Mouse (Mus musculus): Measurements from ENCODE around the gene Tsacc. TPM values are rescaled to one million over a fixed set of nuclear protein-coding genes. Genes with fewer than 3 reads are reported as not detected.
A peak's percentile ranks its signal among the peaks of the same experiment; 100 is the strongest.
"Not testable (repeated sequence)": the region's sequence is repeated elsewhere in the genome, so short reads cannot be mapped to it uniquely, and the experiment has no call there.

Gene Tsacc
- polyA plus RNA-seq, 1 experiment: 19.8 TPM

DNA sequence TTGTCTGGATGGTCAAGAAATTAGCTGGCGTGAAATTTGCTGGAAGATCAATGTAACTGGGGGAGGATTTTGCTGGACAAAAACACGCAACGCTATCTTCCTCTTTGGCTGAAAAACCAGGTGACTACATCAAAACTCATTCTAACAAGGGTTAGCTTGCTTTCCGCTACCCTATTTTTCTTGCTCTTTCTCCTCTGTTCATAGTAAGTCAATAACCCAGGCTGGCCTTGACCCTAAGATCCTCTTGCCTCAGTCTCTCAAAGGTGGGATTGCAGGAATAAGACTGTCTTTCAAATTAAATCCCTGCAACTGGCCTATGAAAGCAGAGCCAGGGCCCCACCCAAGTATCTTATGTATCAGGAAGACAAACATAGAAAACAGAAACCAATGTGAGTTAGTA is 9.7 kb downstream of the Tsacc start, which contains the start of gene Gm38392:
Gene Gm38392 (minus strand): TSS at position 101 of the 400 bp plus-strand sequence.
- Histone ChIP-seq H3K4me3 (ENCODE audit: low read depth, low read length) (no peak within 1 kb of the TSS), H3K9ac (ENCODE audit: low read depth, poor library complexity, severe bottlenecking) (peak within 1 kb of the TSS; percentile 45; the same call in 1 of the 2 replicates), H3K9me3 (replicated peaks; ENCODE audit: control insufficient read depth, insufficient read depth, low read length, poor library complexity, severe bottlenecking) (no peaks in the 10 kb centered on the region), H3K36me3 (ENCODE audit: control insufficient read depth, insufficient read depth, low read length, poor library complexity, severe bottlenecking) (no peaks in the 10 kb centered on the region), H3K27me3 (ENCODE audit: control insufficient read depth, insufficient read depth, low read length, poor library complexity, severe bottlenecking) (no peaks in the 10 kb centered on the region), H3K27ac (ENCODE audit: insufficient read depth, low read length) (peak within 1 kb of the TSS; percentile 84), H3K4me1 (ENCODE audit: control insufficient read depth, insufficient read depth, low read length) (peaks cover 14% of the 10 kb centered on the region)
- no peak for TF ChIP-seq CTCF (IDR thresholded peaks at IDR 0.05; ENCODE audit: low read depth, low read length)
- no peak for TF ChIP-seq POLR2A (IDR thresholded peaks at IDR 0.05; ENCODE audit: insufficient read depth, low read length)
- no peak for TF ChIP-seq EP300 (IDR thresholded peaks at IDR 0.05; ENCODE audit: insufficient read depth, low read depth, low read length)

DNA sequence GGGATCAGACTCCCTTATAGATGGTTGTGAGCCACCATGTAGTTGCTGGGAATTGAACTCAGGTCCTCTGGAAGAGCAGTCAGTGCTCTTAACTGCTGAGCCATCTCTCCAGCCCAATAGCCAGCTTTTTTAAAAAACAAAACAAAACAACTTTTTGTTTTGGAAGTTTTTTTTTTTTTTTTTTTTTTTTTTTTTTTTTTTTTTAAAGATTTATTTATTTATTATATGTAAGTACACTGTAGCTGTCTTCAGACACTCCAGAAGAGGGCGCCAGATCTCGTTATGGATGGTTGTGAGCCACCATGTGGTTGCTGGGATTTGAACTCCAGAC is 11.3 kb downstream of the Tsacc start:
- not testable (repeated sequence) for H3K27me3 ChIP-seq (ENCODE audit: control insufficient read depth, insufficient read depth, low read length, poor library complexity, severe bottlenecking); H3K36me3 ChIP-seq (ENCODE audit: control insufficient read depth, insufficient read depth, low read length, poor library complexity, severe bottlenecking); H3K4me3 ChIP-seq (ENCODE audit: low read depth, low read length); H3K9me3 ChIP-seq (replicated peaks; ENCODE audit: control insufficient read depth, insufficient read depth, low read length, poor library complexity, severe bottlenecking)
- peak overlapping the region; percentile 87 for H3K27ac ChIP-seq (ENCODE audit: insufficient read depth, low read length)
- H3K9ac ChIP-seq (ENCODE audit: low read depth, poor library complexity, severe bottlenecking): peak overlapping the region; percentile 7; the same call in 1 of the 2 replicates
- peaks cover 17% of the 10 kb centered on the region for H3K4me1 ChIP-seq (ENCODE audit: control insufficient read depth, insufficient read depth, low read length)

DNA sequence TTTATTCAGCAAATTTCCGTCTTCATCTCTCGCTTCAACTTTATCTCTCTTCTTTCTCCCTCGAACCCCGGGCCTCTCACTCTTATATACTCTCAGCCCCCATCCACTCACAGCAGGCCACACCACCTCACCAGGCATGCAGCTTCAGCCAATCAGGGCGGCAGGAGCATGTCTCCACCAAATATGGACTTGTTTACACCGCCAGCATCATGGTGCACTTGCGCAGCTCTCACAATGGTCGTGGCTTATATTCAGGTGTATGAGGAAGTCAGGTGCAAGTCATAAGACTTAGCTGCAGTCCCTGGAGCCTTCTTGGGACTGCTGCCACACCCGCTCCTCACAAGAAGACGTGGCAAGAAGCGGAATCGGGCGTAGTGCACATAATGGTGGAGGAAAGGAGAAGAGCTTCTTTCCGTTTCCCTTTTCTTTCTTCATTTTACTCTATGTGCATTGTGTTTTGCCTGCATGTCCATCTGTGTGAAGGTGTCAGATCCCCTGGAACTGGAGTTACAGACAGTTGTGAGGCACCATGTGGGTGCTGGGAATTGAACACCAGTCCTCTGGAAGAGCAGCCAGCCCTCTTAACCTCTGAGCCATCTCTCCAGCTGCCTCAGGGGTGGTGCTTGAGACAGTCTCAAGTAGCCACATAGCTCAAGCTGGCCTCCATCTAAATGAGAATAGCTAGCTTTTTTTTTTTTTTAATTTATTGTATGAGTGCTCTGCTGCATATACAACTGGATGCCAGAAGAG is 11.8 kb downstream of the Tsacc start:
- not testable (repeated sequence) for H3K36me3 ChIP-seq (ENCODE audit: control insufficient read depth, insufficient read depth, low read length, poor library complexity, severe bottlenecking); H3K4me3 ChIP-seq (ENCODE audit: low read depth, low read length); H3K27me3 ChIP-seq (ENCODE audit: control insufficient read depth, insufficient read depth, low read length, poor library complexity, severe bottlenecking); H3K9me3 ChIP-seq (replicated peaks; ENCODE audit: control insufficient read depth, insufficient read depth, low read length, poor library complexity, severe bottlenecking)
- peak; percentile 71 for TF ChIP-seq EP300 (IDR thresholded peaks at IDR 0.05; ENCODE audit: insufficient read depth, low read depth, low read length)
- peaks cover 21% of the 10 kb centered on the region for H3K4me1 ChIP-seq (ENCODE audit: control insufficient read depth, insufficient read depth, low read length)
- H3K27ac ChIP-seq (ENCODE audit: insufficient read depth, low read length): peak overlapping the region; percentile 87
- H3K9ac ChIP-seq (ENCODE audit: low read depth, poor library complexity, severe bottlenecking): peak overlapping the region; percentile 13; the same call in 1 of the 2 replicates

DNA sequence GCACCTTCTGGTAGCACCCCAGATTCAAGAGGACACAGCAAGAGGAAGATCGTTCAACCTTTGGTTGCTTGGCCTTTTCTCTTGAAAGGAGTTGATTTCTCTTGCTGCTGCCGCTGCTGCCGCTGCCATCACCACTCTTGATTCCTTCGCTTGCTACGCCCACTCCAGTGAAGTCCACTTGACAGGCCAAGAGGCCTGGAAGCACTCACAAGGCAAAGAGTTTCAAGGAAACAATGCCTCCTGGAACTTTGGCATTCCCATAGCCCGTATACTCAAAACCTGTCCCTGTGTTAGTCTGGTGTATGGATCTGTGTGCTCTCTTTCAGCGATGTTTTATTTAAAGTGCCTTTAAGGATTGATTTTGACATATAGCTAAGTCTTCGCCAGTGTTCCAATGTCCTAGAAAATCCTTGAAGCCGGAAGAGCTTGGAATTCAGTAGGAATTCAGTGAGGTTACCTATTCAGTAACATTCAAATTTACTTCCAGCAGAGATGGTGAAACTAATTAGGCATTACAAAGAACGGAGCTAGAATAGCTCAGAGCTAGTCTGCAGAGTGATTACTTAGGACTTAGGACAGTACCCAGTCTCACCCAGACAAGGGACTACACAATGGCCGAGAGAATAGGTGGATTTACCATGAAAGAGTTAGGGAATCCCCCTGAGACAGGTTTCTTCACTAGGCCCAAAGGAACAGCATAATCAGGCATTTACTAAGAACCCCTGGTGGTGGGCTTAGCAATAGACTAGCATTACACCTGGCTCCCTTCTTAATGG is 15.5 kb downstream of the Tsacc start:
- H3K4me3 ChIP-seq (ENCODE audit: low read depth, low read length); H3K9me3 ChIP-seq (replicated peaks; ENCODE audit: control insufficient read depth, insufficient read depth, low read length, poor library complexity, severe bottlenecking); H3K36me3 ChIP-seq (ENCODE audit: control insufficient read depth, insufficient read depth, low read length, poor library complexity, severe bottlenecking); H3K27me3 ChIP-seq (ENCODE audit: control insufficient read depth, insufficient read depth, low read length, poor library complexity, severe bottlenecking): not testable (repeated sequence)
- TF ChIP-seq EP300 (IDR thresholded peaks at IDR 0.05; ENCODE audit: insufficient read depth, low read depth, low read length): 0 out of 2 replicates have a peak, but pooled peaks have one; percentile 57
- Histone ChIP-seq H3K4me1 (ENCODE audit: control insufficient read depth, insufficient read depth, low read length) (peaks cover 17% of the 10 kb centered on the region), H3K9ac (ENCODE audit: low read depth, poor library complexity, severe bottlenecking) (peak overlapping the region; percentile 46; the same call in 1 of the 2 replicates), H3K27ac (ENCODE audit: insufficient read depth, low read length) (peak overlapping the region; percentile 96)

DNA sequence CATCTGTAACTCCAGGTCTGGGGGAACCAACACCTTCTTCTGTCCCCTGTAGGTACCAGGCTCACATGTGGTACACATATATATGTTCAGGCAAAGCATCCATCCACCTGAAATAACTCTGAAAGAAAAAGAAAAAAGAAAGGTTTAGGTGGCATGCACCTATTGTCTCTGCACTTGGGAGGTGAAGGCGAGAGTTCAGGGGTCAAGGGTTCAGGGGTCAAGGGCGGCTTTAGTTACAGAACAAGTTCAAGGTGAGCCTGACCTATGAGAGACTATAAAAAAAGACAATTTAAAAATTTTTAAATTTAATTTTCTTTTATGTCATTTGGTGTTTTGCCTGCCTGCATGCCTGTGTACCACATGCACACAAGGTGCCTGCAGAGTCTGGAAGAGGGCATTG is 16.8 kb downstream of the Tsacc start:
- Histone ChIP-seq H3K4me1 (ENCODE audit: control insufficient read depth, insufficient read depth, low read length) (peaks cover 17% of the 10 kb centered on the region), H3K36me3 (ENCODE audit: control insufficient read depth, insufficient read depth, low read length, poor library complexity, severe bottlenecking) (no peaks in the 10 kb centered on the region), H3K27ac (ENCODE audit: insufficient read depth, low read length) (no peak overlapping the region), H3K9ac (ENCODE audit: low read depth, poor library complexity, severe bottlenecking) (no peak overlapping the region), H3K27me3 (ENCODE audit: control insufficient read depth, insufficient read depth, low read length, poor library complexity, severe bottlenecking) (no peaks in the 10 kb centered on the region), H3K4me3 (ENCODE audit: low read depth, low read length) (no peak overlapping the region), H3K9me3 (replicated peaks; ENCODE audit: control insufficient read depth, insufficient read depth, low read length, poor library complexity, severe bottlenecking) (no peaks in the 10 kb centered on the region)
- TF ChIP-seq POLR2A (IDR thresholded peaks at IDR 0.05; ENCODE audit: insufficient read depth, low read length): no peak
- TF ChIP-seq EP300 (IDR thresholded peaks at IDR 0.05; ENCODE audit: insufficient read depth, low read depth, low read length): peak; percentile 92

DNA sequence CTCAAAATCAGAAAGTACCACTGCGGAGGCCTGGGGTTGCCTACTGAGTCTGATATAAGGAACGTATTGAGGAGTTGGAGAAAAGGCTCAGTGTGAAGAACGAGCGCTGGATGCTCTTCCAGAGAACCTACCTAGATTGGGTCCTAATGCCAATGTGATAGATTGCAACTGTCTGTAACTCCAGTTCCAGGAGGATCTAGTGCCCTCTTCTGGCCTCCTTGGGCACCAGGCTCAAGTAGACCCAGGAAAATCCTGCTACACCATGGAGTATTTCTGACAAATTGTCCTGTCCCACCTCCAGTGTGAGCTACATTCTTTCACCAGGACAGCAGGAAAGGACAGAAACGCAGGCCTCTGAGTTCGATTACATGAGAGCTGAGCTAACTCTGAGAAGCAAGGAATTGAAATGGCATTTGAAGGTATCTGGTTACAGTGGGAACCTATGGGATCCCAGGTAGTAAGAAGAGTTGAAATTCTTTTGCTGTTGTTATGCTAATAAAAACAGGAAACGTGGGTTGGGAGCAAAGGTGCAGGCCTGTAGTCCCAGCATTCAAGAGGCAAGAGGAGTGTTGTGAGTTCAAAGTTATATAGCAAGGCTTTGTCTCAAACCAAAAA is 20.2 kb downstream of the Tsacc start:
- TF ChIP-seq CTCF (IDR thresholded peaks at IDR 0.05; ENCODE audit: low read depth, low read length): peak; percentile 53
- no peak for TF ChIP-seq EP300 (IDR thresholded peaks at IDR 0.05; ENCODE audit: insufficient read depth, low read depth, low read length)
- Histone ChIP-seq H3K27ac (ENCODE audit: insufficient read depth, low read length) (peak overlapping the region; percentile 93), H3K9ac (ENCODE audit: low read depth, poor library complexity, severe bottlenecking) (peak overlapping the region; percentile 30)

More for the DNA sequence above, 20.2 kb downstream of the Tsacc start:
- Histone ChIP-seq H3K4me1 (ENCODE audit: control insufficient read depth, insufficient read depth, low read length) (peaks cover 8% of the 10 kb centered on the region), H3K27me3 (ENCODE audit: control insufficient read depth, insufficient read depth, low read length, poor library complexity, severe bottlenecking) (no peaks in the 10 kb centered on the region), H3K9me3 (replicated peaks; ENCODE audit: control insufficient read depth, insufficient read depth, low read length, poor library complexity, severe bottlenecking) (no peaks in the 10 kb centered on the region), H3K36me3 (ENCODE audit: control insufficient read depth, insufficient read depth, low read length, poor library complexity, severe bottlenecking) (no peaks in the 10 kb centered on the region), H3K4me3 (ENCODE audit: low read depth, low read length) (peak overlapping the region; percentile 38)

All from ES-Bruce4 (cell line).